Mouse (Mus musculus) heart, adult 9 months (tissue): ENCODE results near the gene Atp1b3.
A peak's percentile ranks its signal among the peaks of the same experiment; 100 is the strongest.
"Not testable (repeated sequence)": the region's sequence is repeated elsewhere in the genome, so short reads cannot be mapped to it uniquely, and the experiment has no call there.

Source experiments
- DNase-seq, 2 experiments: peaks; one replicate each; pipeline ENCODE4 v3.0.0; 2022; ENCODE audit warnings: low spot score in 2 of 2

The Atp1b3 gene

DNA sequence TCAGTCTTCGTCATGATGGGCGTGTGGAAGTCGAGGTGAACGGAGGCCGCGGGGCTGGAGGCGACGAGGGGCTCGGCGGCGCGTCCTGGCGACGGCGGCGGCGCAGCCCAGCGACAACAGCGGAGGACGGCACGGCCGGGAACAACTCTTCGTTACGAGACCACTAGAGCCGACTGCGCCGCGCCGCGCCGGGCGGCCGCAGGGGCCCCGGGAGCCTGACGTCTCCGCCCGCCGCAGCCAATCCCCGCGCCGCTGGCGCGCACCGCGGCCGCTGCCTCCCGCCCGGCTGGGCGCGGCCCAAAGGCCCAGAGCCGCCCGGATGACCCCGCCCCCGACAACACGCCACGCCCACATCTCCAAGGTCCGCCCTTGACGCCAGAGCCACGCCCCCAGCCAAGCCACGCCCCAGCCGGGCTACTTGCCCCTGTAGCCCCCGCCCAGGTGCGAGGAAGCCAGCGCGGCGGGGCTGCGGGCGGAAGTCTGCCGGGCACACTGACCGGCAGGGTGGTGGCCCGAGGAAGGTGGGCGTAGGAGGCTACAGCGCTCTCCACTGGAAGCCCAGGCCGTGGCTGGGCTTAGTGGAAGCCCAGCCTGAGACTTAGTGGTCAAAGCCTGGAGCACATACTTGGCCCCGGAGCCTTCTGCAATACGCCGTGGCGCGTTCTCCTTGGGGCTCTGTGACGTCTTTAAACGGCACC is at the start of gene Atp1b3:
Gene Atp1b3, minus strand, starts transcription at position 302 of the 698 bp plus-strand sequence.
- DNase-seq = peak; percentile 97 to 99

DNA sequence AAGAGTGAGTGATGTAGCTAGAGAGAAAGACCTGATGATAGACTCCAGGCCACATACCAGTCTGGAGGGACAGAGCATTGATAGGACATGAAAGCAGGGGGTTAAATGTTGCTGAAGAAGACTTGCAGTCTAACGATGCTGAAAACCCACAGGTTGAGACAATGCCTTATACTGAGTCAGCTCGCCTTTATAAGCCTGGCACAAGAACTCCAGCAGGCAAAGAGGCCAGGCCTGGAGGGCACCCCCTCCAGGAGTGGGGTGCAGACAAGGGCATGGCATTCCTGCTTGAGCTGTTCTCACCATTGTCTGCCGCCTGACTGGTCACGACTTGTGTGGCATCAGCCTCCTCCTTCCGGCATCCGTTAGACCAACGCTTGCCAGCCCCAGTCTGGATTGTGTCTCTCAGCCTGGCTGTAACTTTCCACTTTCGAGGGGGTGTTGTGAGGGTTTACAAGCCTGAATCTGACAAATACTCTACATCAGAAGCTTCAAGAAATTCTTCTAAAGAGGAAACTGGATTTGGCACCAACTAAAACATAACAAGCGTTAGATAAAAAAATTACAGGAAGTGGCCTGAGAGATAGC is 48.7 kb upstream of the Atp1b3 start:
- DNase-seq = no peak

DNA sequence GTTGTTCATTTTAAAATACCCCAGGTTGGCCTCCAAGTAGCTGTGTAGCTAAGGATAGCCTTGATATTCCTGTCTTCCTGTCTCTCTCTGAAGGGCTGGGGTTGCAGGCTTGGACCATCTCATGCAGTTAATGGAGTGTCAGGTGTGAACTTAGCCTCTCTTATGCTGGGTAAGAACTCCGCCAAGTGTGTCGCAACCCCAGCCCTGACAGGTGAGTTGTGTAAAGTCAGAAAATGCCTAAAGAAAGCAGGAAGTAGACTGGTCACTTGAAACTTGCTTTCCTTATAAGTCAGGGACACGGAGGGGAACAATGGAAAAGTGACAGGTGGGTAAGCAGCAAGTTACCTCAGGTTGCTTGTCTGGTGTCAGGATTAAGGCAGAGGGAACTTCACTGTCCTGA is 40.1 kb upstream of the Atp1b3 start:
- no peak for DNase-seq

DNA sequence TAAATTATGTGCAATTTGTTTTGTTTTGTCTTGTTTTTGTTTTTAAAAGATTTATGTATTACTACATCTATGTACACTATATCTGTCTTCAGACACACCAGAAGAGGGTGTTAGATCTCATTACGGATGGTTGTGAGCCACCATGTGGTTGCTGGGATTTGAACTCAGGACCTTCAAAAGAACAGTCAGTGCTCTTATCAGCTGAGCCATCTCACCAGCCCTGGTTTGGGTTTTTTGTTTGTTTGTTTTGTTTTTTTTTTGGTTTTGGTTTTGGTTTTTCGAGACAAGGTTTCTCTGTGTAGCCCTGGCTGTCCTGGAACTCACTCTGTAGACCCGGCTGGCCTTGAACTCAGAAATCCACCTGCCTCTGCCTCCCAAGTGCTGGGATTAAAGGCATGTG is 35.7 kb upstream of the Atp1b3 start:
- not testable (repeated sequence) for DNase-seq

GRCm38 (mm10) chr9:96399425-96399878 is 35.2 kb upstream of the Atp1b3 start:
- DNase-seq = no peak

- DNase-seq = no peak
These were observed 34.4 kb upstream of the Atp1b3 start for GRCm38 (mm10) chr9:96398614-96399013.

- DNase-seq = no peak
These were observed 33.9 kb upstream of the Atp1b3 start for GRCm38 (mm10) chr9:96398165-96398564.

DNA sequence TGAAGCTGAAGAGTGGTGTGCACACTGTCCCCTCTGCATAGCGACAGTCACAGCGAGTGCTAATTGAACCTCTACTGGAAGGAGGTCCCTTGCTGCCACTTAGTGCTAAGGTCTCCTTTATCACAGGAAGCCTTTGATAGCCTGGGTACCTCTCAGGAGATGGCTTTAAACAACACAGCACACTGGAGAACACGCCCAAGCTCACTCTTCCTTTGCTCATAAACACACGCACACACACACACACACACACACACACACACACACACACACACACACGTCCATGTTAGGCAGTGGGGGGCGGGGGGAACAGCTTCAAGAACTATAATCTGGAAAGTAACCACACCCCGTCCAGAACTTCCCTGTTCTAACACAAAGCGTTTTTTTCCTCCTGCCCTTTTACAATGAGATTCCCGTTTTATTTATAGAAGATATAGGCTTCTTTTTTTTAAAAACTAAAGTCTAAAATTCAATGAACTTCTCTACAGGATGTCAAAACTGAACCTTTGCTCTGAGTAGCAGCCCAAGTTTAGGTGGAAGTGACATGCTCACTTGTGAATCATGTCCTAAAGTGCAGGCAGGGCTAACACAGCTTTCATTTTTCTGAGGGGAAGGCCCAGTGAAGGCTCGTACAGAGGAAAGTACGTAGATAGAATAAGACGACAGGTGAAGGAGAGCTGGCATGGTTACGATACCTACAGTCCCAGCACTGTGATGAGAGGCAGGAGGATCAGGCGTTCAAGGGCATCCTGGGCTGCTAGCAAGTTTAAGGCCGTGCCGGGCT is 30.9 kb upstream of the Atp1b3 start:
- no peak for DNase-seq

DNA sequence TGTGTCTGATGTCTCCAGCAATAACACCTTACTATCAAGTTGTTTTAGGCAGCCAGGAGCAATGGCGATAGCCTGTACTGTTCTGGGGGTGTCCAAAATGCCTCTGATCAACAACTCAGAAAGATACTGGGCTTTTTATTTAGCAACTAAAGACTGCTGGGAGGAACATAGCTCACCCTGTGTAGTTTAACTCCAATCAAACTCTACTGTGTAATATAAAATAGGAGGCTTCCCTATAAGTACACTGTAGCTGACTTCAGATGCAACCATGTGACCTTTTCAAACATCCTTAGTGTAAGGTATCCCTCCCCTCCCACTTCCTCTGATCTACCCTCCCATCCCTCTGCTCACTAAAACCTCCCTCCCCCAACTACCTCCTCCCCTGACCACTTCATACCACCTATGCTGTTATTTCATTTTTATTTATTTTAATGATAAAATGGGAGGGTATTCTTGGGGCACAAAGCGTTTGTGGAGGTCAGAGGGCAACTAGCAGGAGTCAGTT is 29.5 kb upstream of the Atp1b3 start:
- no peak for DNase-seq

DNA sequence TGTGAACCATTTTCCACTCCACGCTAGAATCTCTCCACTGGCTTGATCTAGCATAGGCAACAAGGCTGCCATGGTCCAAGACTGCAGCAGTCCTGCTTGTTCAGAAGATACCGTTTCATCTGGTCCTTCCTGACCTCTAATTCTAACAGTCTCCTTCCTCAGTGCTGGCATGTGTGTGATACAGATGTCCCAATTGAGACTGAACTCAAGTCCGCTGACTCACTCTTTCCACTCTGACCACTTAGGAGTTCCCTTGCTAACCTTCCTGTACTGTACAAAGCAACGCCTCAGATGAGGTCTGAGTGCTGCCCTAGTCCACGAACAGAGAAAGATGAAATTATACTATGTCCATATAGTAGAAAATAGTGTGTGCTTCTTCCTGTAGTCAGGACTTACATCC is 28.9 kb upstream of the Atp1b3 start:
- peak in 1 of 2 experiments; percentile 31 for DNase-seq

- peak in 1 of 2 experiments; percentile 57 for DNase-seq
These were observed 27.7 kb upstream of the Atp1b3 start for GRCm38 (mm10) chr9:96391921-96392320.

- DNase-seq = no peak
These were observed 19.7 kb upstream of the Atp1b3 start for GRCm38 (mm10) chr9:96383714-96384487.

DNA sequence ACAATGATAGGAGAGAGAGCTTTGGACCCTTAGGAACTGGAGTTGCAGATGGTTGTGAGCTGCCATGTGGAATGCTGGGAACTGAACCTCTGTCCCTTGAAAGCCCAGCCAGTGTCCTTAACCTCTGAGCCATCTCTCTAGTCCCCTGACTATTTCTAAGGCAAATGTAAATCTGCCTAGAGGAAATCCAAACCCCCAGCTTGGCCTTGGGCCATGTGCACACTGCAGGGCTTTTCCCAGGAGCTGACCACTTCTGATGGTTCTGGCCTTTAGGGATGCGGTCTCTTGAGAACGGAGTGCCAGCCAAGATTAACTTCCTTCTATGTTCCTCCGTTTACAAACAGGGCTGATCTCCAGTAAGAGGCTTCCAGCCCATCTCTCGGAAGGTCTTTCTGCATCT is 18.5 kb upstream of the Atp1b3 start:
- no peak for DNase-seq

DNA sequence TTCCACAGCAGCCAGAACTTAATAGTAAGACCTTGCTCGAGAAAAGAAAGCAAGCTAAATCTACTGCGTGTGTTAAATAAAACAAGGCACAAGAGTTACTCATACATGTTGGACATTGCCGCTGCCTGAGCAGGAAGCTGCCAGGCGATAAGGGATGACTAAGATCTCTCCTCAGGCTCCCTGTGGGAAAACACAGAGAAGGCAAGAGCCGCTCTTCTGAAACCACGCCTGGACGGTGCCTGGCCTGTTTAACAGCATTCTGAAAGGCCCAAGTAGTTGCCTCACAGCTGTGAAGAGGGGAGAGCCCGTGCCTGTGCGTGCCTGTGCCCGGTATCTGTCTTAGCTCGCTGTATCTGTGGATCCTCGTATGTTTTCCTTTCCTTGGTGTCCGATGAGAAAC is 17.2 kb upstream of the Atp1b3 start:
- DNase-seq = peak; percentile 67 to 79

GRCm38 (mm10) chr9:96379551-96379950 is 15.3 kb upstream of the Atp1b3 start:
- DNase-seq = no peak

DNA sequence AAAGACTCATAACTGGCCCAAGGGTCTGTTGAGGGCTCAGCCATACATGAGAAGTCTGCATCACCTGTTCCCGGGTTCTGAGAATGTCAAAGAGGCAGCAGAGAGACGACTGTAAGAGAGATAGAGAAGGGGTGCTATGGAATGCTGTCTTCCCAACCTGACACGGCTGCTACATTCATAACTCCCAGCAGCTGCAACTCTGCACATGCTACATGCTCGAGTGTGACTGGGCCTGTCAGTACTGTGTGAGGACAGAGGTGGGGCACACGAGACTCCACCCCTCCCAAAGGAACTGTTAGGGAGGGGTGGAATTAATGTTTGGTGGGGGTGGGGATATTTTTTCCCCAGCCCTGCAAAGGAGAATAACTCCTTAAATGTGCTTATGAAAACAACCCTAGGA is 14.5 kb upstream of the Atp1b3 start:
- DNase-seq = no peak

DNA sequence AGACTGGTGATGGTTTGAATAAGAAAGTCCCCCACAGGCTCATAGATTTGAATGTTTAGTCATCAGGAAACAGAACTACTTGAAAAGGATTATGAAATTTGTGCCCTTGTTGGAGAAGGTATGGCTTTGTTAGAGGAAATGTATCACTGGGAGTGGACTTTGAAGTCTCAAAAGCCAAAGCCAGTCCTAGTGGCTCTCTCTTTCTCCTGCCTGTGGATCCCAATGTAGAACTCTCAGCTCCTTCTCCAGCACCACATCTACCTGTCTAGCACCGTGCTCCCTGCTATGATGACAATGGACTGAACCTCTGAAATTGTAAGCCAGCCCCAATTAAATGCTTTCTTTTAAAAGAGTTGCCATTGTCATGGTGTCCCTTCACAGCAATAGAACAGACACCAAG is 12.9 kb upstream of the Atp1b3 start:
- no peak for DNase-seq

DNA sequence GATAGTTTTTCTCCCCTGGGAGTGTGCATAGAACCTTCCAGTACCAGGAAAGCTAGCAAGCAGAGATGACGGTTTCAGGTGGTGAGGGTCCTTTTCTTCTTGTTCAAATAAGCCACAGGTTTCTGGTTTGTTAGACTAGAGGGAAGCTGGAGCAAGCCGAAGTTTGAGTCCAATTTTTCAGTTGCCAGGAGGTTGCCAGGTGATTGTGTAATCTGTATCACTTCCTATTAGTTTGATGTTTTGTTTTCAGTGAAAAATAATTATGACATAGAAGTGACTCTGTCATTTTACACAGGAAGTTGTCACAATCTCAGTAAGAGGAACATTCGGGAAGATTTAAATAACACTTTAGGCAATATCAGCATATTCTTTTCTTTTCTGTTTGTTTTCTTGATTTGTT is 11.6 kb upstream of the Atp1b3 start:
- no peak for DNase-seq

DNA sequence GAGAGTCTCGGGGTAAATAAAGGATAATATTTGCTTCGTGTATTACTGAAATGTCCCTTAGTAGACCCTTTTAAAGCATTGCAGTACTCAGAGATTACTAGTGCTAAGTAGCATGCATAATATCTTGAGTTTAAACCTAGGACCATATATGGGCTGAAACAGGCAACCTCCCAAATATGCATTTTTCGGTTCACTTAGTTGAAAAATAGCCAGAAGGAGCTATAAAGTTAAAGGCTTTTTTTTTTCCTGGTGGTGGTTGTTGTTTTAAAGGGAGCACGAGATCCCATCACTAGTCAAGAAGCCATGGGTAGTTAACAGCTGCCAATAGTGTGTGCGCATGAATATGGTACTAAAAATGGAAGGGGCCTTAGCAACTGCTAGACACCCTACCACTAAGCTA is 6.8 kb upstream of the Atp1b3 start:
- DNase-seq = no peak

GRCm38 (mm10) chr9:96369654-96370384 is 5.6 kb upstream of the Atp1b3 start:
- no peak for DNase-seq

DNA sequence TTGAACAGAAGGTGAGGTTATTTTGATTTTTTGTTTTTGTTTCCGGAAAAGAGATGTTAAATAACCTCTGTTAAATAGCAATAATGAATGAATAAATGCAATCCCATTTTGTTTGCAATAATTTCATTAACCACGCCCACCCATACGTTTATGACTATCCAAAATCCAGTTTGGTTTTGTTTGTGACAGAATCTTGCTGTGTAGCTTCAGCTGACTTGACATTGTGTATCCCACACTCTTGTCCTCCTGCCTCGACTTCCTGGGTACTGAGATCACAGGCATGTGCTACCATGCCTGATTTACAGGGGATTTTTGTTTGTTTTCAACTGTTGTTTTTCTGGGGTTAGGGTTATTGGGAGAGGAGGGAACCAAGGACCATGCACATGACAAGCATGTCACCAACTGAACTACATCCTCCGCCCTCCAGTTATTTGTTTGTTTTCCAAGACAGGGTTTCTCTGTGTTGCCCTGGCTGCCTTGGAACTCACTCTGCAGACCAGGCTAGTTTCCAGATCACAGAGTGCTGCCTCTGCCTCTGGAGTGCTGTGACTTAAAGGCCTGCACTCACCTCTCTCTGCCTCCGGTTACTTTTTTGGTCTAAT is 1.1 kb upstream of the Atp1b3 start:
- no peak for DNase-seq
